Mouse (Mus musculus) thymus, postnatal 10 days (tissue): ENCODE measurements around the gene Mroh7.

Experiments used
- DNase-seq, 2 experiments: peaks; one replicate each; pipeline ENCODE4 v3.0.0; 2021; ENCODE audit warnings: low spot score in 2 of 2

Mroh7 gene

GRCm38 (mm10) chr4:106632313-106632712 lies 98.4 kb downstream of the Mroh7 start:
- DNase-seq: no peak
